Mouse (Mus musculus): ENCODE measurements around the gene Tbc1d2b. TPM values are rescaled to one million over a fixed set of nuclear protein-coding genes. Genes with fewer than 3 reads are reported as not detected.
A peak's percentile ranks its signal among the peaks of the same experiment; 100 is the strongest.

The Tbc1d2b gene
- polyA plus RNA-seq, 1 experiment from 2014 or later: 5.2 TPM

GRCm38 (mm10) chr9:90222275-90222674, 48.3 kb downstream of the Tbc1d2b start:
- Histone ChIP-seq H3K9me3 (ENCODE audit: control insufficient read depth) (no peaks in the 10 kb centered on the region), H3K4me2 (replicated peaks; ENCODE audit: low read depth) (no peak overlapping the region), H3K27me3 (replicated peaks; ENCODE audit: control insufficient read depth, insufficient read depth, low read length) (no peaks in the 10 kb centered on the region), H3K9ac (ENCODE audit: low read depth, low read length) (no peak overlapping the region), H3K36me3 (ENCODE audit: control insufficient read depth, insufficient read depth) (peaks cover 78% of the 10 kb centered on the region), H3K27ac (ENCODE audit: low read depth, low read length) (no peak overlapping the region), H3K4me3 (ENCODE audit: low read depth, low read length) (no peak overlapping the region), H3K4me1 (replicated peaks; ENCODE audit: control insufficient read depth, insufficient read depth, low read length) (no peaks in the 10 kb centered on the region)
- no peak for ATAC-seq
- no peak for TF ChIP-seq CTCF (IDR thresholded peaks at IDR 0.05; ENCODE audit: low read depth)
- WGBS: 84% methylated on average over 3 of the region's 3 CpGs

DNA sequence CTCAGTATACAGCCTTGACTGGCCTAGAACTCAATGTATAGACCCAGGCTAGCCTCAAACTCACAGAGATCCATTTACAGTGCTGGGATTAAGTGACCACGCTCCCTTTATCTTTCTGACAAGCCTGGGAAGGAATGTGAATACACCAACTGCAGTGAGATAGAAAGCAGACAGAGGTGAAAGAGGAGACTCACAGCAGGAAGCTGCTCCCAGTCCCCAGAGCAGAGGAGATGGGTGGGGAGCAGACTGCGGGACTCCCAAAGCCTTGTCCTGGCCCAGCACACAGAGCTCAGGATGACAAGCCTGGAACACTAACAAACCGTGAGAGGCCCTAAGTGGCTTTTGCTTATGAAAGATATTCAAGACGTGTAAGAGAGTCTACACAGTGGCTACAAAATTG, 53.1 kb downstream of the Tbc1d2b start:
- Histone ChIP-seq H3K4me3 (ENCODE audit: low read depth, low read length) (no peak overlapping the region), H3K9me3 (ENCODE audit: control insufficient read depth) (no peaks in the 10 kb centered on the region), H3K27me3 (replicated peaks; ENCODE audit: control insufficient read depth, insufficient read depth, low read length) (no peaks in the 10 kb centered on the region), H3K4me2 (replicated peaks; ENCODE audit: low read depth) (no peak overlapping the region), H3K4me1 (replicated peaks; ENCODE audit: control insufficient read depth, insufficient read depth, low read length) (no peaks in the 10 kb centered on the region), H3K27ac (ENCODE audit: low read depth, low read length) (0 out of 2 replicates have a peak overlapping the region, but pooled peaks have one; percentile 55), H3K36me3 (ENCODE audit: control insufficient read depth, insufficient read depth) (peaks cover 64% of the 10 kb centered on the region), H3K9ac (ENCODE audit: low read depth, low read length) (no peak overlapping the region)
- WGBS: 55% methylated on average over 4 of the region's 4 CpGs
- no peak for ATAC-seq
- no peak for TF ChIP-seq CTCF (IDR thresholded peaks at IDR 0.05; ENCODE audit: low read depth)

GRCm38 (mm10) chr9:90216259-90217001, 54.2 kb downstream of the Tbc1d2b start:
- H3K4me1 ChIP-seq (replicated peaks; ENCODE audit: control insufficient read depth, insufficient read depth, low read length): no peaks in the 10 kb centered on the region
- no peak overlapping the region for H3K4me3 ChIP-seq (ENCODE audit: low read depth, low read length)
- ATAC-seq: peak; percentile 92
- no peak overlapping the region for H3K9ac ChIP-seq (ENCODE audit: low read depth, low read length)
- H3K36me3 ChIP-seq (ENCODE audit: control insufficient read depth, insufficient read depth): peaks cover 54% of the 10 kb centered on the region
- no peak for TF ChIP-seq CTCF (IDR thresholded peaks at IDR 0.05; ENCODE audit: low read depth)
- H3K9me3 ChIP-seq (ENCODE audit: control insufficient read depth): no peaks in the 10 kb centered on the region
- 70% methylated on average over 11 of the region's 11 CpGs for WGBS
- H3K27ac ChIP-seq (ENCODE audit: low read depth, low read length): peak overlapping the region; percentile 55
- no peaks in the 10 kb centered on the region for H3K27me3 ChIP-seq (replicated peaks; ENCODE audit: control insufficient read depth, insufficient read depth, low read length)
- H3K4me2 ChIP-seq (replicated peaks; ENCODE audit: low read depth): no peak overlapping the region

DNA sequence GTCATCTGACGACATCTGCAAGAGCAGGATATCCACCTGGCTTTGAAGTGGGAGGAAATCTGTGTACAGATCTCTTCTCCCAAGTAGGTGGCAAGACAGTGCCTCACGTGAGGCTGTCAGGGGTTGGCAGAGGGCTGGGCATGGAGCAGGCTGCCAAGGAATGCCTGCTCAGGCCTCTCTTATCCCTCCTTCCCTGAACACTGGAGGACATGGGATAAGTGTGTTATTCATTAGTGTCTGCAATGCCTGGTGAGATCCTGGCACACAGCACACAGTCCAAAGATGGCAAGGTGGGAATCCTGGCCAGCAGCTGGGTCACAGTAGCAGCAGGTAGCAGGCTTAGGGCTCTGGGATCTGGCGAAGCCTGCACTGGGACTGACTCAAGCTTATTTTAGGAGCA, 57.5 kb downstream of the Tbc1d2b start:
- no peak overlapping the region for H3K27ac ChIP-seq (ENCODE audit: low read depth, low read length)
- H3K36me3 ChIP-seq (ENCODE audit: control insufficient read depth, insufficient read depth): peaks cover 52% of the 10 kb centered on the region
- no peak overlapping the region for H3K9ac ChIP-seq (ENCODE audit: low read depth, low read length)
- no peaks in the 10 kb centered on the region for H3K4me1 ChIP-seq (replicated peaks; ENCODE audit: control insufficient read depth, insufficient read depth, low read length)
- no peak overlapping the region for H3K4me3 ChIP-seq (ENCODE audit: low read depth, low read length)
- no peak for ATAC-seq
- no peak overlapping the region for H3K4me2 ChIP-seq (replicated peaks; ENCODE audit: low read depth)
- no peaks in the 10 kb centered on the region for H3K27me3 ChIP-seq (replicated peaks; ENCODE audit: control insufficient read depth, insufficient read depth, low read length)
- H3K9me3 ChIP-seq (ENCODE audit: control insufficient read depth): no peaks in the 10 kb centered on the region
- TF ChIP-seq CTCF (IDR thresholded peaks at IDR 0.05; ENCODE audit: low read depth): no peak
- WGBS: 84% methylated on average over 3 of the region's 3 CpGs

DNA sequence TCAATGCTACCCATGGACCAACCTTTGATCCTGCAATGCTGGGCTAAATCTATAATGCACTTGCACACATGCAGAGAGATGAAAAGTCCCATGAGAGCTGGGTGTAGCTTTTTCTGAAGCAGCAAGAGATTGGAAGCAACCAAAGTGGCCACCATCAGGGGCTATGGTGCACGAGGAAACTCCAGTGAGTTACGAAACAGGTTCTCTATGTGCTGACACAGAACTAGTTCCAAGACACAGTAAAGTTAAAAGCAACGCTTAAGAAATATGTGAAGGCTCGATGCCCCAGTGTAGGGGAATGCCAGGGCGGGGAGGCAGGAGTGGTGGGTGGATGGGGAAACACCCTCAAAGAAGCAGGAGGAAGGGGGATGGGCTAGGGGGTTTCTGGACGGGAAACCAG, 61.9 kb downstream of the Tbc1d2b start:
- no peak for TF ChIP-seq CTCF (IDR thresholded peaks at IDR 0.05; ENCODE audit: low read depth)
- WGBS: 71% methylated on average over 6 of the region's 6 CpGs
- ATAC-seq: no peak
- H3K27me3 ChIP-seq (replicated peaks; ENCODE audit: control insufficient read depth, insufficient read depth, low read length): no peaks in the 10 kb centered on the region
- no peak overlapping the region for H3K9ac ChIP-seq (ENCODE audit: low read depth, low read length)
- peaks cover 63% of the 10 kb centered on the region for H3K36me3 ChIP-seq (ENCODE audit: control insufficient read depth, insufficient read depth)
- H3K4me1 ChIP-seq (replicated peaks; ENCODE audit: control insufficient read depth, insufficient read depth, low read length): no peaks in the 10 kb centered on the region
- H3K4me3 ChIP-seq (ENCODE audit: low read depth, low read length): no peak overlapping the region
- H3K9me3 ChIP-seq (ENCODE audit: control insufficient read depth): no peaks in the 10 kb centered on the region
- H3K27ac ChIP-seq (ENCODE audit: low read depth, low read length): no peak overlapping the region
- no peak overlapping the region for H3K4me2 ChIP-seq (replicated peaks; ENCODE audit: low read depth)

DNA sequence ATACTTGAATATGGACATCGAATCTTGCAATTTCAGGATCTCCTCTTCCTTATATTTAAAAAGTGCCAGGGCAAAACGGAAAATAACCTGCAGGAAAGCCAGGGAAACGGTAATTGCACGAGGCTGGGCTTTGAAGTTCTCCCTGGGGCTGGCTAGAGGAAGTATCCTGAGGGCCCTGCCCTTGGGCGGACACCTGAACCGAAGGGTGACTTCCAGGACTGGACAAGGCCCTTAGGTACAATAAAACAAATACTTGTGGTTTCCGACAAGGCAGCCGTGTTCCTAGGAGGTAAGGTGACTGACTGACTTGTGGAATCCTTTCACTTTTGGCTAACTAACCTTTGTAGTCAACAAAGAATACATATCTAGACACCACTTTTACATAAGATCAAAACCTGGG, 62.8 kb downstream of the Tbc1d2b start:
- Histone ChIP-seq H3K9me3 (ENCODE audit: control insufficient read depth) (no peaks in the 10 kb centered on the region), H3K27ac (ENCODE audit: low read depth, low read length) (no peak overlapping the region), H3K4me3 (ENCODE audit: low read depth, low read length) (no peak overlapping the region), H3K27me3 (replicated peaks; ENCODE audit: control insufficient read depth, insufficient read depth, low read length) (no peaks in the 10 kb centered on the region), H3K36me3 (ENCODE audit: control insufficient read depth, insufficient read depth) (peaks cover 65% of the 10 kb centered on the region), H3K9ac (ENCODE audit: low read depth, low read length) (no peak overlapping the region), H3K4me1 (replicated peaks; ENCODE audit: control insufficient read depth, insufficient read depth, low read length) (no peaks in the 10 kb centered on the region), H3K4me2 (replicated peaks; ENCODE audit: low read depth) (no peak overlapping the region)
- no peak for ATAC-seq
- WGBS: 64% methylated on average over 8 of the region's 8 CpGs
- no peak for TF ChIP-seq CTCF (IDR thresholded peaks at IDR 0.05; ENCODE audit: low read depth)

Measured in intestine, postnatal 0 days (tissue).